Mouse (Mus musculus): Measurements from ENCODE around the gene Ppargc1a.

DNA sequence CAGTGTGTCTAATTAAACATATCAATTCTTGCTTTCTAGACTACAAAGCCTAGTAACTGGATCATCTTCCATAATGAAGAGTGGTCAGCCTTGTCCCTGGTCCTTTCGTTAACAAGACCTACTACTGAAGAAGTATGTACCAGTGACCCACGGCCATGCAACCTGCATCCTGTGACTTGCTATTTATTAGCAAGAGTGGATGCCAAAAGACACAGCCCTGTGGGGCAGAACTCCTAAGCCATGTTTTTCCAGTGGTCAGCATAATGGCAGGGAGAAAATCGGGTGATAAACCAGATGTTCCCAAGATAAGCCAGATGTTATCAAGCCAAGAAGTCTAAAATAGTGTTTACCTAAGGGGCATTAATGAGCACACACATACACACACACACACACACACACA lies 26.0 kb downstream of the Ppargc1a start:
- TF ChIP-seq E2F4 (IDR thresholded peaks at IDR 0.05; ENCODE audit: insufficient read depth) = no peak
- no peak for TF ChIP-seq POLR2A (IDR thresholded peaks at IDR 0.05; ENCODE audit: insufficient read length, low read depth)
- TF ChIP-seq MAX (IDR thresholded peaks at IDR 0.05; ENCODE audit: low read depth) = no peak
- TF ChIP-seq USF1 (IDR thresholded peaks at IDR 0.05; ENCODE audit: low read depth) = no peak

Data from myocyte (in vitro differentiated cells).